Mouse (Mus musculus) megakaryocyte, embryonic 14.5 days (primary cell): Measurements from ENCODE around the gene Sh3d19.

Experiments used
- FLI1 ChIP-seq: IDR thresholded peaks from 2 replicates; pipeline ENCODE4 v1.6.1; 2012; ENCODE audit warnings: low read length, inconsistent platforms, mixed read lengths
- GATA1 ChIP-seq: IDR thresholded peaks from 3 replicates; pipeline ENCODE4 v1.6.1; 2012; ENCODE audit warnings: mixed read lengths, low read length, inconsistent platforms, borderline replicate concordance

GRCm38 (mm10) chr3:86013837-86014236, 42.9 kb downstream of the Sh3d19 start:
- TF ChIP-seq GATA1 (no peak), FLI1 (no peak)
